Mouse (Mus musculus): ENCODE measurements around the gene Gm43064.

DNA sequence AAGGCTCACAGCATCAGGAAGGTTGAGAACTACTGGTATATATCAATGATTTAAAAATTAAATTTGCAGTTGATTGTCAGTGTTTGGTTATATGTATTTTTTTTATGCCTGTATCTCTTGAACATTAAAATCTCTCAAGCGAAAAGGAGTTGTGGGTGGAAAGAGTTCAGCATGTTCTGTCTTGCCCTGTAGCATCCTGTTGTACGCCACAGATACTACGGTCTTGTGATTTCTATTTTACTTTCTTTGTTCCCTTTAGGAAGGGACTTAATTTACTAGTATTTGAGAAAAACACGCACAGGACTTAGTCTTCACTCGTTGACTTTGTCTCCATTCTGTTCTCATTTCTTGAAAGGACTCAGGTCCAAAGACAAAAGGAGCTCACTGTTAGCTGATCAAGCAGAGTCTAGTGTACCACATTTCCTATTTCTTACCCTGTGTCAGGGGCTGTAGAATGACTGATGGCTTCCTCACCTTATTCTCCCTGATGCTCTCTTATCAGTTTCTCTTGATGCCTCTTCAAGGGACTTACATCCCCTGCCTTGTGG, 58.1 kb downstream of the Gm43064 start:
- TF ChIP-seq CTCF (IDR thresholded peaks at IDR 0.05; ENCODE audit: borderline replicate concordance, insufficient read depth, low read length), result no peak
- TF ChIP-seq POLR2A (IDR thresholded peaks at IDR 0.05; ENCODE audit: low read depth, low read length), result no peak
